Mouse (Mus musculus) hindbrain, embryonic 11.5 days (tissue): ENCODE results near the gene Atp8b4. TPM values are rescaled to one million over a fixed set of nuclear protein-coding genes. Genes with fewer than 3 reads are reported as not detected.
A peak's percentile ranks its signal among the peaks of the same experiment; 100 is the strongest.

Experiments used
- ATAC-seq: fragments of 200-750 bp; cut with Nextera tagmentation; 2 replicates; pipeline ENCODE4 v1.8.0; 2017; ENCODE audit warnings: mild to moderate bottlenecking, moderate TSS enrichment, moderate library complexity; ENCODE audit not compliant: low FRiP score
- DNase-seq: peaks from one replicate; pipeline ENCODE4 v3.0.0-alpha.2; 2015; ENCODE audit warnings: low spot score
- H3K27ac ChIP-seq: fragments of 300-500 bp; sonication (generic); 2 replicates; pipeline ENCODE4 v1.5.1; 2014; ENCODE audit warnings: mild to moderate bottlenecking, low read depth, low read length
- H3K27me3 ChIP-seq: fragments of 300-500 bp; sonication (generic); 2 replicates; pipeline ENCODE4 v1.6.1; 2014; ENCODE audit warnings: mild to moderate bottlenecking, low read length, moderate library complexity, mixed read lengths; ENCODE audit not compliant: control insufficient read depth, insufficient read depth
- H3K36me3 ChIP-seq: fragments of 300-500 bp; sonication (generic); 2 replicates; pipeline ENCODE4 v1.6.1; 2014; ENCODE audit warnings: mild to moderate bottlenecking, low read length, moderate library complexity, mixed read lengths; ENCODE audit not compliant: control insufficient read depth, insufficient read depth
- H3K4me1 ChIP-seq: fragments of 300-500 bp; sonication (generic); replicated peaks from 2 replicates; pipeline ENCODE4 v1.6.1; 2014; ENCODE audit warnings: low read length, mixed read lengths; ENCODE audit not compliant: control insufficient read depth, insufficient read depth
- H3K4me2 ChIP-seq: fragments of 300-500 bp; sonication (generic); replicated peaks from 2 replicates; pipeline ENCODE4 v1.6.1; 2014; ENCODE audit warnings: mild to moderate bottlenecking, low read depth, low read length
- H3K4me3 ChIP-seq: fragments of 300-500 bp; sonication (generic); 2 replicates; pipeline ENCODE4 v1.5.1; 2014; ENCODE audit warnings: low read depth, low read length
- H3K9ac ChIP-seq: fragments of 300-500 bp; sonication (generic); 2 replicates; pipeline ENCODE4 v1.6.1; 2014; ENCODE audit warnings: low read depth, low read length
- H3K9me3 ChIP-seq: fragments of 300-500 bp; sonication (generic); 2 replicates; pipeline ENCODE4 v1.6.1; 2016; ENCODE audit warnings: low read length; ENCODE audit not compliant: control insufficient read depth
- WGBS: fragments of 180-500 bp; shearing (Covaris S2); extraction: QIAGEN DNeasy Blood & Tissue Kit; methylation state at CpG from one replicate; pipeline ENCODE4 v1.1.7; 2014; 5-methylcytosine and 5-hydroxymethylcytosine counted together
- polyA plus RNA-seq: library from polyadenylated mRNA; unstranded; fragments of >200 nt; fragmentation: Nextera tagmentation; extraction: Ambion mirVana; gene quantifications from 2 replicates; pipeline ENCODE4 v1.2.1, GENCODE M21; 2014

Atp8b4 gene
- polyA plus RNA-seq, 1 experiment from 2014 or later = 0.06 TPM

GRCm38 (mm10) chr2:126369815-126370214 lies 130.7 kb downstream of the Atp8b4 start:
- no peak for DNase-seq
- 69% methylated on average over 4 of the region's 4 CpGs for WGBS
- H3K9ac ChIP-seq = no peak overlapping the region
- H3K4me1 ChIP-seq = no peaks in the 10 kb centered on the region
- no peaks in the 10 kb centered on the region for H3K27me3 ChIP-seq
- no peak overlapping the region for H3K4me2 ChIP-seq
- ATAC-seq = no peak
- H3K4me3 ChIP-seq = no peak overlapping the region
- H3K36me3 ChIP-seq = no peaks in the 10 kb centered on the region
- no peak overlapping the region for H3K27ac ChIP-seq
- H3K9me3 ChIP-seq = no peaks in the 10 kb centered on the region

GRCm38 (mm10) chr2:126363745-126364725 lies 136.4 kb downstream of the Atp8b4 start:
- Histone ChIP-seq H3K4me2 (no peak overlapping the region), H3K36me3 (no peaks in the 10 kb centered on the region), H3K27ac (no peak overlapping the region), H3K4me3 (no peak overlapping the region), H3K27me3 (no peaks in the 10 kb centered on the region), H3K9me3 (no peaks in the 10 kb centered on the region), H3K4me1 (no peaks in the 10 kb centered on the region), H3K9ac (no peak overlapping the region)
- ATAC-seq = no peak
- WGBS = 84% methylated on average over 14 of the region's 14 CpGs
- DNase-seq = no peak

GRCm38 (mm10) chr2:126363050-126363744 lies 137.3 kb downstream of the Atp8b4 start:
- H3K27ac ChIP-seq = no peak overlapping the region
- ATAC-seq (0 out of 2 replicates have a peak, but pooled peaks have one; percentile 40), DNase-seq (peak; percentile 88)
- no peaks in the 10 kb centered on the region for H3K27me3 ChIP-seq
- no peak overlapping the region for H3K4me2 ChIP-seq
- H3K4me3 ChIP-seq = no peak overlapping the region
- no peaks in the 10 kb centered on the region for H3K4me1 ChIP-seq
- WGBS = 57% methylated on average over 7 of the region's 7 CpGs
- H3K9me3 ChIP-seq = no peaks in the 10 kb centered on the region
- no peaks in the 10 kb centered on the region for H3K36me3 ChIP-seq
- H3K9ac ChIP-seq = no peak overlapping the region

- H3K36me3 ChIP-seq = no peaks in the 10 kb centered on the region
- no peak overlapping the region for H3K4me2 ChIP-seq
- DNase-seq (no peak), ATAC-seq (no peak)
- no peak overlapping the region for H3K27ac ChIP-seq
- no peaks in the 10 kb centered on the region for H3K9me3 ChIP-seq
- no peak overlapping the region for H3K9ac ChIP-seq
- no peaks in the 10 kb centered on the region for H3K4me1 ChIP-seq
- H3K27me3 ChIP-seq = no peaks in the 10 kb centered on the region
- WGBS = 72% methylated on average over 21 of the region's 21 CpGs
- no peak overlapping the region for H3K4me3 ChIP-seq
These were observed 139.2 kb downstream of the Atp8b4 start for GRCm38 (mm10) chr2:126361131-126361810.

- H3K27ac ChIP-seq = no peak overlapping the region
- no peaks in the 10 kb centered on the region for H3K36me3 ChIP-seq
- H3K9me3 ChIP-seq = no peaks in the 10 kb centered on the region
- no peak overlapping the region for H3K9ac ChIP-seq
- H3K4me3 ChIP-seq = no peak overlapping the region
- no peaks in the 10 kb centered on the region for H3K27me3 ChIP-seq
- H3K4me2 ChIP-seq = no peak overlapping the region
- DNase-seq = peak; percentile 7
- no peak for ATAC-seq
- no peaks in the 10 kb centered on the region for H3K4me1 ChIP-seq
- 51% methylated on average over 6 of the region's 6 CpGs for WGBS
These were observed 139.8 kb downstream of the Atp8b4 start for GRCm38 (mm10) chr2:126360688-126361087.

GRCm38 (mm10) chr2:126359965-126360364 lies 140.5 kb downstream of the Atp8b4 start:
- Histone ChIP-seq H3K27ac (no peak overlapping the region), H3K4me1 (no peaks in the 10 kb centered on the region), H3K4me2 (no peak overlapping the region), H3K36me3 (no peaks in the 10 kb centered on the region), H3K27me3 (no peaks in the 10 kb centered on the region), H3K9me3 (no peaks in the 10 kb centered on the region), H3K4me3 (no peak overlapping the region), H3K9ac (no peak overlapping the region)
- DNase-seq (no peak), ATAC-seq (no peak)
- 88% methylated on average over 3 of the region's 3 CpGs for WGBS

GRCm38 (mm10) chr2:126359278-126359677 lies 141.2 kb downstream of the Atp8b4 start:
- H3K27me3 ChIP-seq = no peaks in the 10 kb centered on the region
- H3K4me2 ChIP-seq = no peak overlapping the region
- no peak overlapping the region for H3K9ac ChIP-seq
- WGBS = 92% methylated on average over 1 of the region's 1 CpGs
- H3K4me1 ChIP-seq = no peaks in the 10 kb centered on the region
- DNase-seq (no peak), ATAC-seq (no peak)
- H3K27ac ChIP-seq = no peak overlapping the region
- H3K36me3 ChIP-seq = no peaks in the 10 kb centered on the region
- H3K9me3 ChIP-seq = no peaks in the 10 kb centered on the region
- H3K4me3 ChIP-seq = no peak overlapping the region

GRCm38 (mm10) chr2:126358741-126359140 lies 141.7 kb downstream of the Atp8b4 start:
- Histone ChIP-seq H3K9ac (no peak overlapping the region), H3K4me3 (no peak overlapping the region), H3K4me2 (no peak overlapping the region), H3K4me1 (no peaks in the 10 kb centered on the region), H3K27ac (no peak overlapping the region), H3K27me3 (no peaks in the 10 kb centered on the region), H3K36me3 (no peaks in the 10 kb centered on the region), H3K9me3 (no peaks in the 10 kb centered on the region)
- ATAC-seq = no peak
- 87% methylated on average over 5 of the region's 5 CpGs for WGBS
- DNase-seq = no peak
